11 mouse cellular contexts compared by ENCODE assay signal in genomic region chr7:34774020-34774419, GRCm38 (mm10). TPM values are rescaled to one million over a fixed set of nuclear protein-coding genes. Genes with fewer than 3 reads are reported as not detected.
DNase-seq lines count a peak whose midpoint lies in the region; ATAC-seq and TF ChIP-seq lines count a peak whose summit lies in the region.
"Had no signal": no experiment of that assay in that cellular context is flagged by ENCODE, and none has a peak within 500 bp of the region (broad histone marks: within the 10 kb centered on the region; RNA-seq: fewer than 3 reads in every experiment).

No protein-coding gene starts in this region.

- WGBS in forebrain, embryonic 11.5 days = 44% methylated on average over 13 of the region's 13 CpGs
- 69% methylated on average over 13 of the region's 13 CpGs for WGBS in forebrain, embryonic 10.5 days
- WGBS in midbrain, embryonic 11.5 days = 56% methylated on average over 13 of the region's 13 CpGs

- TF ChIP-seq POLR2A in brain, embryonic 14.5 days (IDR thresholded peaks at IDR 0.05; ENCODE audit: borderline replicate concordance, extremely low read depth, insufficient read depth, insufficient read length, poor library complexity, severe bottlenecking) = no peak

- peaks cover 12% of the 10 kb centered on the region; the same call in 1 of the 2 replicates for H3K4me1 ChIP-seq in forebrain, embryonic 11.5 days (replicated peaks; ENCODE audit: control insufficient read depth, insufficient read depth, low read length)
- peaks cover 38% of the 10 kb centered on the region for H3K4me1 ChIP-seq in forebrain, embryonic 10.5 days
- H3K4me1 ChIP-seq in midbrain, embryonic 11.5 days (ENCODE audit: control insufficient read depth, insufficient read depth, low read length) = peaks cover 5% of the 10 kb centered on the region

- ATAC-seq in forebrain, embryonic 11.5 days (replicated peaks; ENCODE audit: low FRiP score) = no peak
- no peak for ATAC-seq in midbrain, embryonic 11.5 days (ENCODE audit: low FRiP score)
- no peak for ATAC-seq in monocyte, adult 5-6 weeks (replicated peaks; ENCODE audit: insufficient number of reproducible peaks, low FRiP score, low TSS enrichment, poor library complexity, severe bottlenecking)
- ATAC-seq: inflammation-experienced regulatory T-cells, adult 6 months had no signal

- DNase-seq in forebrain, embryonic 11.5 days (ENCODE audit: low spot score) = no peak
- DNase-seq in forebrain, embryonic 10.5 days (ENCODE audit: extremely low spot score, low spot score) = no peak
- peak; percentile 86 for DNase-seq in brain, embryonic 14.5 days (ENCODE audit: low read depth)
- peak; percentile 45 to 56 for DNase-seq in layer of hippocampus, adult 2 months (ENCODE audit: low spot score in 2 of 2)
- no peak for DNase-seq in midbrain, embryonic 11.5 days (ENCODE audit: low spot score, missing footprints)
- no peak for DNase-seq in natural killer cell, adult 2 months (ENCODE audit: low spot score in 2 of 2)
- DNase-seq in c-Kit-positive CD71-positive TER-119-positive erythroid progenitor cells, embryonic 14.5 days (ENCODE audit: low spot score) = no peak
- DNase-seq: lung, postnatal 14 days; retina, postnatal 1 day had no signal

- no peak overlapping the region for H3K4me3 ChIP-seq in forebrain, embryonic 11.5 days (ENCODE audit: low read depth, low read length)
- no peak overlapping the region for H3K4me3 ChIP-seq in forebrain, embryonic 10.5 days
- peak overlapping the region; percentile 45 for H3K4me3 ChIP-seq in layer of hippocampus, adult 2 months
- no peak overlapping the region for H3K4me3 ChIP-seq in midbrain, embryonic 11.5 days (ENCODE audit: low read depth, low read length)

- H3K27me3 ChIP-seq in forebrain, embryonic 11.5 days (ENCODE audit: control insufficient read depth, insufficient read depth, low read length) = no peaks in the 10 kb centered on the region
- peaks cover 13% of the 10 kb centered on the region for H3K27me3 ChIP-seq in forebrain, embryonic 10.5 days (ENCODE audit: poor library complexity, severe bottlenecking)
- H3K27me3 ChIP-seq in midbrain, embryonic 11.5 days (ENCODE audit: control insufficient read depth, insufficient read depth, low read length) = no peaks in the 10 kb centered on the region

- no peak for TF ChIP-seq CTCF in brain, embryonic 14.5 days (IDR thresholded peaks at IDR 0.05; ENCODE audit: borderline replicate concordance, extremely low read depth, insufficient read depth, insufficient read length)
- no peak for TF ChIP-seq CTCF in layer of hippocampus, adult 2 months (conservative IDR thresholded peaks at IDR 0.05)

- no peak overlapping the region for H3K9ac ChIP-seq in forebrain, embryonic 11.5 days (ENCODE audit: low read length)
- no peak overlapping the region for H3K9ac ChIP-seq in midbrain, embryonic 11.5 days (ENCODE audit: low read length)

- H3K4me2 ChIP-seq in forebrain, embryonic 11.5 days (ENCODE audit: low read depth, low read length, severe bottlenecking) = no peak overlapping the region; the same call in 1 of the 2 replicates
- no peak overlapping the region for H3K4me2 ChIP-seq in midbrain, embryonic 11.5 days

- H3K36me3 ChIP-seq in forebrain, embryonic 11.5 days (ENCODE audit: control insufficient read depth, insufficient read depth, low read length) = no peaks in the 10 kb centered on the region
- no peaks in the 10 kb centered on the region for H3K36me3 ChIP-seq in forebrain, embryonic 10.5 days (replicated peaks)
- H3K36me3 ChIP-seq in midbrain, embryonic 11.5 days (ENCODE audit: control insufficient read depth, insufficient read depth, low read length) = no peaks in the 10 kb centered on the region

- no peaks in the 10 kb centered on the region for H3K9me3 ChIP-seq in forebrain, embryonic 11.5 days (ENCODE audit: control insufficient read depth, low read length)
- no peaks in the 10 kb centered on the region for H3K9me3 ChIP-seq in forebrain, embryonic 10.5 days
- no peaks in the 10 kb centered on the region for H3K9me3 ChIP-seq in midbrain, embryonic 11.5 days (ENCODE audit: control insufficient read depth, low read length)

- H3K27ac ChIP-seq in forebrain, embryonic 11.5 days (ENCODE audit: low read depth, low read length) = peak overlapping the region; percentile 63
- no peak overlapping the region for H3K27ac ChIP-seq in forebrain, embryonic 10.5 days
- peak overlapping the region; percentile 72 for H3K27ac ChIP-seq in layer of hippocampus, adult 2 months
- peak overlapping the region; percentile 30; the same call in 1 of the 2 replicates for H3K27ac ChIP-seq in midbrain, embryonic 11.5 days (ENCODE audit: low read depth, low read length)

RNA-seq across cellular contexts. Expression of gene Chst8, which starts 38.5 kb away (rescaled TPM):
- polyA plus RNA-seq in forebrain, embryonic 11.5 days (2014; fragmentation: Nextera tagmentation; extraction: Ambion mirVana) = 11.4 and 12.0 TPM in 2 replicates
- 4.3 and 5.7 TPM in 2 replicates for polyA plus RNA-seq in forebrain, embryonic 10.5 days (2016; fragmentation: Nextera tagmentation; extraction: Ambion mirVana)
- 13.3 and 13.6 TPM in 2 replicates for polyA plus RNA-seq in brain, embryonic 14.5 days (2012; rRNA removed)
- total RNA-seq in layer of hippocampus, adult 2 months (2021) = 10 to 100 TPM; 25.7 to 39.9 TPM
- polyA plus RNA-seq in midbrain, embryonic 11.5 days (2014; fragmentation: Nextera tagmentation; extraction: Ambion mirVana) = 9.6 and 10.1 TPM in 2 replicates
- not detected in 3 replicates for total RNA-seq in monocyte, adult 5-6 weeks (2017)
- polyA plus RNA-seq: inflammation-experienced regulatory T-cells, adult 6 months had no signal

Comparison
In these comparisons a context has a peak if more than half of its experiments do, and no peak if none do; other contexts are left out.
1. DNase-seq: peak in brain, embryonic 14.5 days (single experiment) and layer of hippocampus, adult 2 months (2 of 2); none in forebrain, embryonic 11.5 days (single experiment), forebrain, embryonic 10.5 days (single experiment), midbrain, embryonic 11.5 days (single experiment), natural killer cell, adult 2 months (0 of 2) and c-Kit-positive CD71-positive TER-119-positive erythroid progenitor cells, embryonic 14.5 days (single experiment).